Comparison of ENCODE assay signal across 8 mouse cellular contexts in genomic region chr11:30266691-30267035, GRCm38 (mm10). TPM values are rescaled to one million over a fixed set of nuclear protein-coding genes. Genes with fewer than 3 reads are reported as not detected.
A peak's percentile ranks its signal among the peaks of the same experiment; 100 is the strongest.
DNase-seq lines count a peak whose midpoint lies in the region; ATAC-seq and TF ChIP-seq lines count a peak whose summit lies in the region.

No protein-coding gene starts in this region.

- 2% methylated on average over 7 of the region's 7 CpGs for WGBS in lung, embryonic 14.5 days
- WGBS in intestine, postnatal 0 days, result 14% methylated on average over 7 of the region's 7 CpGs
- 2% methylated on average over 7 of the region's 7 CpGs for WGBS in neural tube, embryonic 13.5 days

- DNase-seq in lung, embryonic 14.5 days, result peak; percentile 25
- no peak for DNase-seq in lung, postnatal 14 days
- DNase-seq in cerebellum, postnatal 4 days (ENCODE audit: low spot score in 2 of 2), result no peak
- DNase-seq in adrenal gland, adult 18-20 months (ENCODE audit: low spot score in 2 of 2), result no peak
- no peak for DNase-seq in thymus, postnatal 14 days

- H3K9me3 ChIP-seq in lung, embryonic 14.5 days (ENCODE audit: low read depth, low read length), result no peaks in the 10 kb centered on the region
- H3K9me3 ChIP-seq in intestine, postnatal 0 days (ENCODE audit: control insufficient read depth), result no peaks in the 10 kb centered on the region
- no peaks in the 10 kb centered on the region for H3K9me3 ChIP-seq in neural tube, embryonic 13.5 days

- H3K27ac ChIP-seq in lung, embryonic 14.5 days (ENCODE audit: low read depth), result peak overlapping the region; percentile 95
- H3K27ac ChIP-seq in embryonic fibroblast, embryonic 13.5 days (ENCODE audit: insufficient read depth, low read length), result no peak overlapping the region
- peak overlapping the region; percentile 35; the same call in 1 of the 2 replicates for H3K27ac ChIP-seq in intestine, postnatal 0 days (ENCODE audit: low read depth, low read length)
- peak overlapping the region; percentile 98 for H3K27ac ChIP-seq in neural tube, embryonic 13.5 days (replicated peaks)

- no peak for TF ChIP-seq POLR2A in embryonic fibroblast, embryonic 13.5 days (IDR thresholded peaks at IDR 0.05; ENCODE audit: low read depth, low read length)

- no peak for ATAC-seq in lung, embryonic 14.5 days (ENCODE audit: insufficient read depth)
- ATAC-seq in intestine, postnatal 0 days, result no peak
- peak; percentile 12; the same call in 1 of the 2 replicates for ATAC-seq in neural tube, embryonic 13.5 days (ENCODE audit: low read depth)

- H3K36me3 ChIP-seq in lung, embryonic 14.5 days (ENCODE audit: insufficient read depth), result no peaks in the 10 kb centered on the region
- no peaks in the 10 kb centered on the region for H3K36me3 ChIP-seq in intestine, postnatal 0 days (ENCODE audit: control insufficient read depth, insufficient read depth)
- no peaks in the 10 kb centered on the region for H3K36me3 ChIP-seq in neural tube, embryonic 13.5 days

- H3K4me2 ChIP-seq in lung, embryonic 14.5 days, result peak overlapping the region; percentile 79
- peak overlapping the region; percentile 95 for H3K4me2 ChIP-seq in intestine, postnatal 0 days (replicated peaks; ENCODE audit: low read depth)
- H3K4me2 ChIP-seq in neural tube, embryonic 13.5 days, result peak overlapping the region; percentile 77

- H3K27me3 ChIP-seq in lung, embryonic 14.5 days (ENCODE audit: insufficient read depth, low read length), result no peaks in the 10 kb centered on the region
- H3K27me3 ChIP-seq in intestine, postnatal 0 days (replicated peaks; ENCODE audit: control insufficient read depth, insufficient read depth, low read length), result peaks cover 17% of the 10 kb centered on the region; the same call in 1 of the 2 replicates
- H3K27me3 ChIP-seq in neural tube, embryonic 13.5 days, result no peaks in the 10 kb centered on the region

- TF ChIP-seq CTCF in lung, embryonic 14.5 days (IDR thresholded peaks at IDR 0.05; ENCODE audit: low read depth), result no peak
- no peak for TF ChIP-seq CTCF in embryonic fibroblast, embryonic 13.5 days (IDR thresholded peaks at IDR 0.05; ENCODE audit: borderline replicate concordance, insufficient read depth, low read length)
- no peak for TF ChIP-seq CTCF in intestine, postnatal 0 days (IDR thresholded peaks at IDR 0.05; ENCODE audit: low read depth)

- H3K4me3 ChIP-seq in lung, embryonic 14.5 days (ENCODE audit: low read depth, low read length), result peak overlapping the region; percentile 98
- H3K4me3 ChIP-seq in embryonic fibroblast, embryonic 13.5 days (ENCODE audit: insufficient read depth, low read length), result peak overlapping the region; percentile 98
- peak overlapping the region; percentile 91 for H3K4me3 ChIP-seq in intestine, postnatal 0 days (ENCODE audit: low read depth, low read length)
- H3K4me3 ChIP-seq in neural tube, embryonic 13.5 days, result peak overlapping the region; percentile 99

- H3K4me1 ChIP-seq in lung, embryonic 14.5 days (ENCODE audit: insufficient read depth), result peaks cover 20% of the 10 kb centered on the region
- no peaks in the 10 kb centered on the region for H3K4me1 ChIP-seq in embryonic fibroblast, embryonic 13.5 days (ENCODE audit: control insufficient read depth, insufficient read depth, low read length)
- H3K4me1 ChIP-seq in intestine, postnatal 0 days (replicated peaks; ENCODE audit: control insufficient read depth, insufficient read depth, low read length), result no peaks in the 10 kb centered on the region
- H3K4me1 ChIP-seq in neural tube, embryonic 13.5 days (replicated peaks), result peaks cover 36% of the 10 kb centered on the region

- peak overlapping the region; percentile 84 for H3K9ac ChIP-seq in lung, embryonic 14.5 days
- peak overlapping the region; percentile 73 for H3K9ac ChIP-seq in intestine, postnatal 0 days (ENCODE audit: low read depth, low read length)
- H3K9ac ChIP-seq in neural tube, embryonic 13.5 days, result peak overlapping the region; percentile 99

RNA-seq across cellular contexts. Expression of gene Sptbn1, which starts 1.3 kb away (rescaled TPM):
- polyA plus RNA-seq in lung, embryonic 14.5 days (2014; fragmentation: Nextera tagmentation; extraction: Ambion mirVana), result 164 and 168 TPM in 2 replicates
- polyA plus RNA-seq in embryonic fibroblast, embryonic 13.5 days (2011; ENCODE audit: insufficient read length, low read depth, missing spikeins), result 268 and 314 TPM in 2 replicates
- 73.5 and 84.7 TPM in 2 replicates for polyA plus RNA-seq in intestine, postnatal 0 days (2015; fragmentation: Nextera tagmentation; extraction: Ambion mirVana)
- polyA plus RNA-seq in neural tube, embryonic 13.5 days (2015; fragmentation: Nextera tagmentation; extraction: Ambion mirVana), result 183 and 188 TPM in 2 replicates
- total RNA-seq in adrenal gland, adult 18-20 months (2021), result 100 to 1,000 TPM; 265 to 300 TPM
